Mouse (Mus musculus) limb, embryonic 13.5 days (tissue): ENCODE results near the gene Tlx3. TPM values are rescaled to one million over a fixed set of nuclear protein-coding genes. Genes with fewer than 3 reads are reported as not detected.
A peak's percentile ranks its signal among the peaks of the same experiment; 100 is the strongest.

Experiments
- ATAC-seq: fragments of 200-750 bp; cut with Nextera tagmentation; 2 replicates; pipeline ENCODE4 v1.8.0; 2017; ENCODE audit warnings: low read depth, moderate number of reproducible peaks, moderate TSS enrichment; ENCODE audit not compliant: low FRiP score
- H3K27ac ChIP-seq: fragments of 300-500 bp; sonication (generic); 2 replicates; pipeline ENCODE4 v1.5.1; 2015; ENCODE audit warnings: inconsistent platforms, mild to moderate bottlenecking, moderate library complexity
- H3K27me3 ChIP-seq: fragments of 300-500 bp; sonication (generic); 2 replicates; pipeline ENCODE4 v1.6.1; 2015; ENCODE audit warnings: mild to moderate bottlenecking, inconsistent platforms
- H3K36me3 ChIP-seq: fragments of 300-500 bp; sonication (generic); 2 replicates; pipeline ENCODE4 v1.6.1; 2015; ENCODE audit warnings: inconsistent platforms, mild to moderate bottlenecking, moderate library complexity
- H3K4me1 ChIP-seq: fragments of 300-500 bp; sonication (generic); 2 replicates; pipeline ENCODE4 v1.6.1; 2015; ENCODE audit warnings: inconsistent platforms
- H3K4me2 ChIP-seq: fragments of 300-500 bp; sonication (generic); replicated peaks from 2 replicates; pipeline ENCODE4 v1.6.1; 2015; ENCODE audit warnings: inconsistent platforms, mild to moderate bottlenecking, moderate library complexity
- H3K4me3 ChIP-seq: fragments of 300-500 bp; sonication (generic); 2 replicates; pipeline ENCODE4 v1.5.1; 2015; ENCODE audit warnings: moderate library complexity, mild to moderate bottlenecking, inconsistent platforms
- H3K9ac ChIP-seq: fragments of 300-500 bp; sonication (generic); 2 replicates; pipeline ENCODE4 v1.6.1; 2015; ENCODE audit warnings: mild to moderate bottlenecking, inconsistent platforms
- H3K9me3 ChIP-seq: fragments of 300-500 bp; sonication (generic); 2 replicates; pipeline ENCODE4 v1.6.1; 2016; ENCODE audit warnings: inconsistent platforms
- WGBS: fragments of 180-500 bp; shearing (Covaris S2); methylation state at CpG from one replicate; pipeline ENCODE4 v1.1.7; 2015; 5-methylcytosine and 5-hydroxymethylcytosine counted together
- polyA plus RNA-seq: library from polyadenylated mRNA; unstranded; fragments of >200 nt; fragmentation: Nextera tagmentation; extraction: Ambion mirVana; gene quantifications from 2 replicates; pipeline ENCODE4 v1.2.1, GENCODE M21; 2015

Tlx3 gene
- polyA plus RNA-seq, 1 experiment from 2014 or later: not detected

- Histone ChIP-seq H3K4me2 (peak overlapping the region; percentile 64; the same call in 1 of the 2 replicates), H3K4me1 (peaks cover 43% of the 10 kb centered on the region), H3K4me3 (peak overlapping the region; percentile 39; the same call in 1 of the 2 replicates), H3K27me3 (peaks cover 95% of the 10 kb centered on the region), H3K9me3 (no peaks in the 10 kb centered on the region), H3K36me3 (no peaks in the 10 kb centered on the region), H3K9ac (no peak overlapping the region), H3K27ac (no peak overlapping the region)
- ATAC-seq: no peak
- 2% methylated on average over 18 of the region's 18 CpGs for WGBS
These were observed 928 bp upstream of the Tlx3 start for GRCm38 (mm10) chr11:33204329-33204705.

GRCm38 (mm10) chr11:33202972-33203371 is 417 bp downstream of the Tlx3 start:
- H3K9ac ChIP-seq: no peak overlapping the region
- peak overlapping the region; percentile 39 for H3K4me3 ChIP-seq
- H3K4me2 ChIP-seq: peak overlapping the region; percentile 64
- H3K36me3 ChIP-seq: no peaks in the 10 kb centered on the region
- no peak overlapping the region for H3K27ac ChIP-seq
- ATAC-seq: no peak
- H3K27me3 ChIP-seq: peaks cover 100% of the 10 kb centered on the region
- peaks cover 43% of the 10 kb centered on the region for H3K4me1 ChIP-seq
- H3K9me3 ChIP-seq: no peaks in the 10 kb centered on the region
- 1% methylated on average over 45 of the region's 47 CpGs for WGBS

- no peak for ATAC-seq
- Histone ChIP-seq H3K9ac (no peak overlapping the region), H3K4me2 (peak overlapping the region; percentile 64), H3K27me3 (peaks cover 100% of the 10 kb centered on the region), H3K27ac (no peak overlapping the region), H3K4me1 (peaks cover 43% of the 10 kb centered on the region), H3K9me3 (peaks cover 2% of the 10 kb centered on the region; the same call in 1 of the 2 replicates), H3K4me3 (peak overlapping the region; percentile 39), H3K36me3 (no peaks in the 10 kb centered on the region)
- WGBS: 1% methylated on average over 37 of the region's 37 CpGs
These were observed 1.1 kb downstream of the Tlx3 start for GRCm38 (mm10) chr11:33202296-33202695.

GRCm38 (mm10) chr11:33201626-33202010 is 1.8 kb downstream of the Tlx3 start:
- no peak for ATAC-seq
- WGBS: 2% methylated on average over 19 of the region's 19 CpGs
- Histone ChIP-seq H3K27ac (no peak overlapping the region), H3K4me1 (peaks cover 46% of the 10 kb centered on the region), H3K36me3 (no peaks in the 10 kb centered on the region), H3K9ac (peak overlapping the region; percentile 31; the same call in 1 of the 2 replicates), H3K27me3 (peaks cover 100% of the 10 kb centered on the region), H3K9me3 (peaks cover 5% of the 10 kb centered on the region; the same call in 1 of the 2 replicates), H3K4me2 (peak overlapping the region; percentile 74), H3K4me3 (peak overlapping the region; percentile 40)

GRCm38 (mm10) chr11:33200764-33201625 is 2.4 kb downstream of the Tlx3 start:
- peak; percentile 68 for ATAC-seq
- Histone ChIP-seq H3K36me3 (no peaks in the 10 kb centered on the region), H3K27ac (no peak overlapping the region), H3K4me2 (peak overlapping the region; percentile 74), H3K4me3 (peak overlapping the region; percentile 40), H3K9ac (peak overlapping the region; percentile 55), H3K27me3 (peaks cover 100% of the 10 kb centered on the region), H3K4me1 (peaks cover 51% of the 10 kb centered on the region), H3K9me3 (peaks cover 5% of the 10 kb centered on the region; the same call in 1 of the 2 replicates)
- under 1% methylated on average over 76 of the region's 76 CpGs for WGBS

GRCm38 (mm10) chr11:33199906-33200763 is 3.3 kb downstream of the Tlx3 start:
- Histone ChIP-seq H3K4me1 (peaks cover 55% of the 10 kb centered on the region), H3K4me2 (peak overlapping the region; percentile 74), H3K36me3 (no peaks in the 10 kb centered on the region), H3K9me3 (peaks cover 5% of the 10 kb centered on the region; the same call in 1 of the 2 replicates), H3K9ac (peak overlapping the region; percentile 55), H3K27me3 (peaks cover 100% of the 10 kb centered on the region), H3K27ac (no peak overlapping the region), H3K4me3 (peak overlapping the region; percentile 40)
- WGBS: 1% methylated on average over 45 of the region's 45 CpGs
- no peak for ATAC-seq

GRCm38 (mm10) chr11:33199117-33199514 is 4.3 kb downstream of the Tlx3 start:
- no peak for ATAC-seq
- Histone ChIP-seq H3K4me2 (no peak overlapping the region), H3K9ac (no peak overlapping the region), H3K27ac (no peak overlapping the region), H3K4me3 (no peak overlapping the region), H3K36me3 (no peaks in the 10 kb centered on the region), H3K27me3 (peaks cover 97% of the 10 kb centered on the region), H3K9me3 (peaks cover 5% of the 10 kb centered on the region; the same call in 1 of the 2 replicates), H3K4me1 (peaks cover 51% of the 10 kb centered on the region)
- 2% methylated on average over 15 of the region's 15 CpGs for WGBS

- H3K4me3 ChIP-seq: no peak overlapping the region
- H3K4me1 ChIP-seq: peaks cover 49% of the 10 kb centered on the region
- H3K36me3 ChIP-seq: no peaks in the 10 kb centered on the region
- ATAC-seq: no peak
- no peak overlapping the region for H3K27ac ChIP-seq
- peaks cover 5% of the 10 kb centered on the region; the same call in 1 of the 2 replicates for H3K9me3 ChIP-seq
- H3K4me2 ChIP-seq: no peak overlapping the region
- H3K27me3 ChIP-seq: peaks cover 97% of the 10 kb centered on the region
- WGBS: 22% methylated on average over 22 of the region's 22 CpGs
- H3K9ac ChIP-seq: no peak overlapping the region
These were observed 4.9 kb downstream of the Tlx3 start for GRCm38 (mm10) chr11:33198351-33199116.

GRCm38 (mm10) chr11:33197673-33198072 is 5.7 kb downstream of the Tlx3 start:
- H3K27ac ChIP-seq: no peak overlapping the region
- H3K4me1 ChIP-seq: peaks cover 42% of the 10 kb centered on the region
- no peak overlapping the region for H3K4me2 ChIP-seq
- 23% methylated on average over 15 of the region's 15 CpGs for WGBS
- peaks cover 97% of the 10 kb centered on the region for H3K27me3 ChIP-seq
- no peak overlapping the region for H3K9ac ChIP-seq
- no peaks in the 10 kb centered on the region for H3K36me3 ChIP-seq
- peaks cover 5% of the 10 kb centered on the region; the same call in 1 of the 2 replicates for H3K9me3 ChIP-seq
- no peak for ATAC-seq
- no peak overlapping the region for H3K4me3 ChIP-seq

GRCm38 (mm10) chr11:33197133-33197514 is 6.3 kb downstream of the Tlx3 start:
- Histone ChIP-seq H3K4me2 (no peak overlapping the region), H3K27ac (no peak overlapping the region), H3K27me3 (peaks cover 95% of the 10 kb centered on the region), H3K4me1 (peaks cover 36% of the 10 kb centered on the region), H3K9me3 (peaks cover 5% of the 10 kb centered on the region; the same call in 1 of the 2 replicates), H3K9ac (no peak overlapping the region), H3K36me3 (no peaks in the 10 kb centered on the region), H3K4me3 (no peak overlapping the region)
- WGBS: 27% methylated on average over 13 of the region's 13 CpGs
- no peak for ATAC-seq

GRCm38 (mm10) chr11:33196447-33197132 is 6.8 kb downstream of the Tlx3 start:
- H3K9me3 ChIP-seq: peaks cover 5% of the 10 kb centered on the region; the same call in 1 of the 2 replicates
- peaks cover 32% of the 10 kb centered on the region for H3K4me1 ChIP-seq
- no peak overlapping the region for H3K27ac ChIP-seq
- no peak overlapping the region for H3K9ac ChIP-seq
- WGBS: 7% methylated on average over 24 of the region's 24 CpGs
- no peak overlapping the region for H3K4me3 ChIP-seq
- H3K4me2 ChIP-seq: no peak overlapping the region
- no peaks in the 10 kb centered on the region for H3K36me3 ChIP-seq
- no peak for ATAC-seq
- peaks cover 93% of the 10 kb centered on the region for H3K27me3 ChIP-seq
